Mouse (Mus musculus): Measurements from ENCODE around the gene Spint1. TPM values are rescaled to one million over a fixed set of nuclear protein-coding genes. Genes with fewer than 3 reads are reported as not detected.

Spint1 gene
- polyA plus RNA-seq, 1 experiment from 2014 or later: 2.1 TPM

DNA sequence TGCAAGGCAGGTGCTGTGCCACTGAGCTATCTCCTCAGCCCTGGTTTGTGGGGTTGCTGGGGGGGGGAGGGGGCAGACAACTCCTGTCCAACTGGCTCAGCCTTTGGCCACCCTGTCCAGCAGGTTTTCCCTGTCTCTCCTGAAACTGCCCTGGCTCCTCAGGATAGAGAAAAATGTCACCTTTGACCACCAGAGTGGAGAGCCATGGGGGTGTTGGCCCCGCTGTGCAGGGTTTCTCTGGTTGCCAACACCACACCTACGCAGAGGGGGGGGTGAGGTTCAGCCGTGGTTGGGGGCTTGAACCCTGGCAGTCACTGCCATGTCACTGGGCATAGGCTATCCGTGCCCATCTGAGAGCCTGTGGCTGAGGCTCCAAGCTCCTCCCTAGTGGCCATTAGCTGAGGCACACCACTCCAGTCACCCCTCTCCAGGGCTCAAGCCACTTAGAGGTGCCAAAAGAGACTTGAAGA lies 12.5 kb downstream of the Spint1 start:
- Histone ChIP-seq H3K36me3 (replicated peaks) (no peaks in the 10 kb centered on the region), H3K4me2 (no peak overlapping the region), H3K9me3 (no peaks in the 10 kb centered on the region), H3K9ac (no peak overlapping the region), H3K27me3 (peaks cover 25% of the 10 kb centered on the region), H3K4me3 (replicated peaks) (no peak overlapping the region), H3K27ac (no peak overlapping the region), H3K4me1 (peaks cover 4% of the 10 kb centered on the region; the same call in 1 of the 2 replicates)
- 89% methylated on average over 4 of the region's 4 CpGs for WGBS
- no peak for ATAC-seq (ENCODE audit: low FRiP score)

DNA sequence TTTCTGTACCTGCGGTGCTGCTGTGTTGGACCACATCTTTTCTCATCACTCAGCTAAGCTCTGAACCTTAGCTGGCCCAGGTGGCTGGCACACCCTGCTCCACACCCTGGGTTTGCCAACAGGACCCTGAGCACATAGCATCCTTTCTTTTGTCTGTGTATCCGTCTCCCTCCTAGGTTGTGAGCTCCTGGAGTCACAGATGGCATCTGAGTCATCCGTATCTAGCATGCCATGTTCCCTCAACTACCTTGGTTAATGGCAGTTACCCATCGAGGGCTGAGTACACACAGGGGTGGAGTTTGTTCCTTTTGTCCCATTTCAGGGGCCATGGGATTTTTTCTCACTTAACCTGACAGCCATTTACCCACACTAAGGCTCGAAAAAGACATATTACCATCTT lies 13.2 kb downstream of the Spint1 start:
- ATAC-seq (ENCODE audit: low FRiP score): peak; percentile 11; the same call in 1 of the 2 replicates
- H3K4me3 ChIP-seq (replicated peaks): no peak overlapping the region
- no peaks in the 10 kb centered on the region for H3K9me3 ChIP-seq
- H3K4me1 ChIP-seq: peaks cover 4% of the 10 kb centered on the region; the same call in 1 of the 2 replicates
- H3K27ac ChIP-seq: no peak overlapping the region
- WGBS: 64% methylated on average over 5 of the region's 5 CpGs
- H3K9ac ChIP-seq: no peak overlapping the region
- H3K27me3 ChIP-seq: peaks cover 33% of the 10 kb centered on the region
- no peaks in the 10 kb centered on the region for H3K36me3 ChIP-seq (replicated peaks)
- no peak overlapping the region for H3K4me2 ChIP-seq

DNA sequence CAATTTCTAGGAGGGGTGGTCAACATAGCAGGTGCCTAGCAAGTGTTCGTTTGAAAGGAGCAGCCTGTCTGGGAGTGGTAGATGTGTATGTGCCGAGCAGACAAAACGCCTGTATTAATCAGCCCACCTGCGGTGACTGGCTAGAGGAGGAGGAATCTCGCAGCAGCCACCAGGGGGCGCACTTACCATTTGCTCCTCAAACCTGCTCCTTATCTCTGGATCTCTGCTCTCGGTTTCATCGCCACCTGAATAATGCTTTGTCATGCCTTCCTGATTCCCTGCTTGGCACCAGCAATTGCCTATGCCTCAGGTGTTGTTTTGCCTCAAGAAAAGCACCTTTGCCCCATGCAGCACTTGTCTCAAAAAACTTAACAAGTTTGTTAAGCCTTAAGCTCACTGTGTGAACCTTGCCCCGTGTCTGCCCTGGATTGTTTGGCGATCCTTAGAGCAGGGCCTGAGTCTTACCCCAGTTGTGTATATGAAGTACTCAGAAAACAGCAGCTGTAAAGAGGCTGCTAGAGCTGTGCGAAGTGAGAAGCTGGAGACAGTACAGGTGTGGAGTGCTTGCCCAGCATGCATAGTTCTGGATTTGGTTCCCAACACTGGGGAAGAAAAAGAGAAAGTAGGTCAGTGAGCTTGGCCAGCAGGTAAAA lies 13.8 kb downstream of the Spint1 start:
- ATAC-seq (ENCODE audit: low FRiP score): peak; percentile 69
- Histone ChIP-seq H3K4me2 (0 out of 2 replicates have a peak overlapping the region, but pooled peaks have one; percentile 6), H3K4me3 (replicated peaks) (no peak overlapping the region), H3K4me1 (peaks cover 4% of the 10 kb centered on the region; the same call in 1 of the 2 replicates), H3K27ac (no peak overlapping the region), H3K9ac (no peak overlapping the region), H3K27me3 (peaks cover 34% of the 10 kb centered on the region), H3K36me3 (replicated peaks) (no peaks in the 10 kb centered on the region), H3K9me3 (no peaks in the 10 kb centered on the region)
- WGBS: 17% methylated on average over 11 of the region's 11 CpGs

DNA sequence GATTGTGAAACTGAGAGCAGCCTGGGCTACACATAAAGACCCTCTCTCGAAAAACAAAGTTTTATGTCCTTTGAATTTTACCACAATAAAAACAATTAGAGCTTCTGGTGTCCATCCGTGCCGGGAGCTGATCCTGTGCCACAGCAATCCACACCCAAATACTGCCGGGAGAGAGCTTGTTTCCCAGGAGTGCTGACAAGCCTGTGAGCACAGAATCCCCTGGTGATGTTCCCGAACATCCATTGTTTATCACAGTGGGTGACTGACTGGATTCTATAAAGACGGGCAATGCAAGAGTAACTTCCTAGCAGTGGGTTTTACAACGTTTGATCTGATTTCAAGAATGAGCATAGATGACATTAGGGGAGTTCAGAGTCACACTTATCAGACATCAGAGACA lies 17.8 kb downstream of the Spint1 start:
- ATAC-seq (ENCODE audit: low FRiP score): no peak
- Histone ChIP-seq H3K9ac (no peak overlapping the region), H3K4me2 (no peak overlapping the region), H3K27ac (no peak overlapping the region), H3K27me3 (peaks cover 21% of the 10 kb centered on the region), H3K36me3 (replicated peaks) (no peaks in the 10 kb centered on the region), H3K9me3 (no peaks in the 10 kb centered on the region), H3K4me3 (replicated peaks) (no peak overlapping the region), H3K4me1 (peaks cover 4% of the 10 kb centered on the region; the same call in 1 of the 2 replicates)
- WGBS: 7% methylated on average over 7 of the region's 7 CpGs

DNA sequence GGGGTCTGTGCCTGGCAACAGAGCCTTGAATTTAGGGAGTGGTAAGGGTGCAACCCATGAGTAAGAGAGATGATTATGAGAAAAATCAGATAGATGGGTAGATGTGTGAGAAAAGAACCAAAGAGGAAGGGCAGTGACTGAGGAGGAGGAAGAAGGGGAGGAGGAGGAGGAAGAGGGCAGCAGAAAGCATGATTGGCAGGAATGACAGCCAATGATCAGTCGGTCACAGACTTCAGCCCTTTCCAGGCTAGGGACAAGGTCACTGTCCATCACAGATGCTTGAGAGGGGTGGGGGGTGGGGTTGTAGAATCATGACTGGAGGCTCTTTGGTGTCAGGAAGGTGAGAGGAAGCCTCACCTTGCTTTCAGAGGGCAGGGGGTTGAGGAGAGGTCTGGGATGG lies 23.4 kb downstream of the Spint1 start:
- no peak overlapping the region for H3K4me2 ChIP-seq
- WGBS: 74% methylated on average over 1 of the region's 1 CpGs
- H3K4me3 ChIP-seq (replicated peaks): no peak overlapping the region
- no peak for ATAC-seq (ENCODE audit: low FRiP score)
- 0 out of 2 replicates have a peak, but pooled peaks cover 4% of the 10 kb centered on the region for H3K4me1 ChIP-seq
- H3K27ac ChIP-seq: no peak overlapping the region
- no peaks in the 10 kb centered on the region for H3K36me3 ChIP-seq (replicated peaks)
- H3K9me3 ChIP-seq: no peaks in the 10 kb centered on the region
- no peak overlapping the region for H3K9ac ChIP-seq
- 0 out of 2 replicates have a peak, but pooled peaks cover 12% of the 10 kb centered on the region for H3K27me3 ChIP-seq

DNA sequence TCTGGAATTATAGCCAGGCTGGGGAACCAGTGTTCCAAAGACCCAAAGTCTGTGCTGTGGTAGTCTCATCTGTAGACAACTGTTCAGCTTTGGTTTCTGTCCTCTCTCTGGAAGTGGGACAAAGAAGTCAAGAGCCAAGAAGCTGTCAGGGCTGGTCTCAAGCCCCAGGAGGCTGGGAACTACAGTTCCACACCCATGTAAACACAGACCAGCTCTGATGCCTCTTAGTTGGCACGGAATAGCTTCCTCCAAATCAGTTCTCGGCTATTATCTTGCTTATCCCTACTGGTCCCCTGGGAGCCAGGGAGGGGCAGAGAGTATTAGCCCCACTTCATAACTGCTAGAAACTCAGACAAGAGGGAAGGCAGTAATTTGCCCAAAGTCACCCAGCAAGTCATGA lies 24.2 kb downstream of the Spint1 start:
- no peaks in the 10 kb centered on the region for H3K36me3 ChIP-seq (replicated peaks)

DNA sequence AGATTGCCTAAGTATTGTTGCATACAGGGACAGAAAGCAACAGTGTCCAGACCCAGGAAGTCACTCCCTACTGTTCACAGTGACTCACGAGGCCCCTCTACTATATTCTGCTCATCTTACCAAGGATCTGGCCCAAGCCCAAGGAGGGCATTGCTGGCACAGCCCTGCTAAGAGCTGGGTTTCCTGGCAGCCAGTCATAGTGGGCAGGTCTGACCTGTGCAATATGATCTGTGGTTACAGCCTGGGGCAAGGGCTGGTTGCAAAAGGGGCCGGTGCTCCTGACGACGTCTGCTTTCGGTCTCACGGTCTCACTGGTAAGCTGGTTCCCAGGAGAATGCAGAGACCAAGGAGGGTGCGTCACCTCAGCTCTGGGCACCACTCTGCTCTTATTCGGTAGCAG lies 25.8 kb downstream of the Spint1 start:
- no peak overlapping the region for H3K27ac ChIP-seq
- H3K36me3 ChIP-seq (replicated peaks): no peaks in the 10 kb centered on the region
- H3K9ac ChIP-seq: no peak overlapping the region
- 46% methylated on average over 8 of the region's 8 CpGs for WGBS
- H3K4me3 ChIP-seq (replicated peaks): no peak overlapping the region
- H3K4me1 ChIP-seq: 0 out of 2 replicates have a peak, but pooled peaks cover 4% of the 10 kb centered on the region
- peaks cover 13% of the 10 kb centered on the region; the same call in 1 of the 2 replicates for H3K27me3 ChIP-seq
- H3K9me3 ChIP-seq: no peaks in the 10 kb centered on the region
- H3K4me2 ChIP-seq: no peak overlapping the region
- ATAC-seq (ENCODE audit: low FRiP score): no peak

More for the DNA sequence above, 24.2 kb downstream of the Spint1 start:
- Histone ChIP-seq H3K4me1 (0 out of 2 replicates have a peak, but pooled peaks cover 4% of the 10 kb centered on the region), H3K9ac (no peak overlapping the region), H3K27ac (no peak overlapping the region), H3K4me2 (no peak overlapping the region), H3K9me3 (no peaks in the 10 kb centered on the region), H3K4me3 (replicated peaks) (no peak overlapping the region), H3K27me3 (0 out of 2 replicates have a peak, but pooled peaks cover 12% of the 10 kb centered on the region)
- no peak for ATAC-seq (ENCODE audit: low FRiP score)
- 58% methylated on average over 2 of the region's 2 CpGs for WGBS

DNA sequence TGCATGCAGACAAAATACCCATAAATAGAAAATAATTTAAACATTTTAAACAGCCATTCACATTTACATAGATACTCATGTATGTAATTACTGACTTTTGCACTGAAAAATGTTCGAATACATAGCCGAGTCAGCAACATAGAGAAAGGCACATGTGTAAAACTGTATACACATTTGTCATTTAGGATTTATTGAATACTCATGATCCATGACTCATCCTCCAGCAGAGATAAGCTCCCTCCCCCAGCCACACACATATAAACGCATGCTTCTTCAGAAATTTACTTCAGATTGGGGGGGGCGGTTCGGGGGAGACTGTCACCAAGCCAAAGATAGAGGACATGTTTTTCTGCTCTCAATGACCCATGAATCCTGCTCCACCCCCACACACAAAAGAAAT lies 26.7 kb downstream of the Spint1 start:
- H3K4me3 ChIP-seq (replicated peaks): no peak overlapping the region
- H3K27ac ChIP-seq: no peak overlapping the region
- WGBS: 85% methylated on average over 5 of the region's 5 CpGs
- no peaks in the 10 kb centered on the region for H3K9me3 ChIP-seq
- H3K4me2 ChIP-seq: no peak overlapping the region
- no peaks in the 10 kb centered on the region for H3K36me3 ChIP-seq (replicated peaks)
- ATAC-seq (ENCODE audit: low FRiP score): no peak
- peaks cover 21% of the 10 kb centered on the region for H3K27me3 ChIP-seq
- 0 out of 2 replicates have a peak, but pooled peaks cover 4% of the 10 kb centered on the region for H3K4me1 ChIP-seq
- no peak overlapping the region for H3K9ac ChIP-seq

DNA sequence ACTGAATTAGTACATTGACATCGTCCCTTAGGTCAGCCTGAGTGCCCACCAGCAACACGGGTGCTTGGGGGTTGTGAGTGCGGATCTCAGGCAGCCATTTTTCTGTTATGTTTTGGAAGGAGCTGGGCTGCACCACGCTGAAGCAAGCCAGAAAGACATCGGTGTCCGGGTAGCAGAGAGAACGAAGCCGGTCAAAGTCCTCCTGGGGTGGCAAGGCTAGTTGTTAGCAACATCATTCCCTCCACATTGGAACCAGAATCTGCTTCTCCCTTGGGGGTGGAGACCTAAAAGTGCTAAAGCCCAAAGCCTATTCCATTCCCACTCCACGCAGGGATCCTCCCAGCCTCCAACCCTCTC lies 33.1 kb downstream of the Spint1 start:
- H3K9ac ChIP-seq: peak overlapping the region; percentile 73
- H3K4me3 ChIP-seq (replicated peaks): peak overlapping the region; percentile 64
- peak; percentile 15; the same call in 1 of the 2 replicates for ATAC-seq (ENCODE audit: low FRiP score)

DNA sequence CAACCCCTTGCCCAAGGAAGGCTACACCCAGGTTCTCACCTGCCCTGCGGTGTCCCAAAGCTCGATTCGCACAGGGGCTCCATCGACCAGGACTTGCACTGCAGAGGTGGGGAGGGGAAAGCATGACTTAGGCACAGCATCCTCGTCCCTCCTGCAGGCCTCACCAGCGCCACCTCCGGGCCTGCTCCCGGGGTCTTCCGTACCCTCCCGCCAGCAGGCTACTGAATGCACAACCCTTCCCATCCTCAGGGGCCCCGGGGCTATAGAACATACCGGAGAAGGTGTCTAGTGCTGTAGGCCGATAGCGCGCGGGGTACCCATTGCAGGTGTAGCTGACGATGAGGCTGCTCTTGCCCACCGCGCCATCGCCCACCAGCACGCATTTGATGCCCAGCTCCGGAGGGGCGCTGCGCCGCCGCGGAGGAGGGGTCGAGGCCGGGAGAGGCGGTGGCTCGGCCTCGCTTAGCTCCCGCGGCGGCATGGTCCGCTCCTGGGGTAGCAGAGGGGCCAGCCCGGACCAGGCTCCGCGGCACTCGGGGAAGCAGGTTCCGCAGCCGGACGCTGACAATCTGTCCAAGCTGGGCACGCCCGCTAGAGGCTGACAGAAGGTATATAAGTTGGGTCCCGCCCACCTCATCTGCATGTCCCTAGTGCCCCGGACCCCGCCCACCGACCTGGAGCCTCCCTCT lies 33.6 kb downstream of the Spint1 start, which contains the start of gene Rhov:
Rhov (minus strand) TSS at position 630 of the 689 bp plus-strand sequence.
- H3K9ac ChIP-seq: peak within 1 kb of the TSS; percentile 73
- peak within 1 kb of the TSS; percentile 92 for H3K4me2 ChIP-seq
- H3K27ac ChIP-seq: no peak within 1 kb of the TSS
- peaks cover 34% of the 10 kb centered on the region for H3K27me3 ChIP-seq
- H3K4me1 ChIP-seq: peaks cover 5% of the 10 kb centered on the region; the same call in 1 of the 2 replicates
- no peaks in the 10 kb centered on the region for H3K9me3 ChIP-seq
- H3K36me3 ChIP-seq (replicated peaks): no peaks in the 10 kb centered on the region
- peak; percentile 91 for ATAC-seq (ENCODE audit: low FRiP score)
- peak within 1 kb of the TSS; percentile 64 for H3K4me3 ChIP-seq (replicated peaks)
- WGBS: under 1% methylated on average over 49 of the region's 49 CpGs

More for the DNA sequence above, 33.1 kb downstream of the Spint1 start:
- Histone ChIP-seq H3K4me1 (peaks cover 5% of the 10 kb centered on the region; the same call in 1 of the 2 replicates), H3K4me2 (peak overlapping the region; percentile 92), H3K36me3 (replicated peaks) (no peaks in the 10 kb centered on the region), H3K9me3 (no peaks in the 10 kb centered on the region), H3K27ac (no peak overlapping the region), H3K27me3 (peaks cover 34% of the 10 kb centered on the region)
- WGBS: 41% methylated on average over 9 of the region's 9 CpGs

DNA sequence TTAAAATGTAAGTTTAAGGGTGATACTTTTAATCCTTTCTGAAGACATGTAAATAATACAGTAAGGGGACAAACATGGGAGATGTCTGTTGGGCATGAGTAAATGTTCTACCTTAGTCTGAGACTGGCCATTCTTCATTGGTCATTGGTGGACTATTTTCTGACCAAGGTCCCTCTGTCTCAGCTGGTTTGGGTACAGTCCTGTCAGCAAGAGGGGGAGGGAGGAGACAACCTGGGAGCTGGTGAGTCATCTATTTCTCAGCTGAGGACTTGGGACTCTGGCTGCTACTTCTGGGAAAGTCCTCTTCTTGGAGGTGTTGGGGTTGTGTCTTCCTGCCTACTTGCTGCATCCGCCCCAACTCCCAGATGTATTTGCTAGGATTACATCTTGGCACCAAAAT lies 37.0 kb downstream of the Spint1 start:
- WGBS: 80% methylated on average over 1 of the region's 1 CpGs
- H3K36me3 ChIP-seq (replicated peaks): no peaks in the 10 kb centered on the region
- H3K9ac ChIP-seq: no peak overlapping the region
- H3K4me1 ChIP-seq: peaks cover 5% of the 10 kb centered on the region; the same call in 1 of the 2 replicates
- H3K4me3 ChIP-seq (replicated peaks): no peak overlapping the region
- no peak for ATAC-seq (ENCODE audit: low FRiP score)
- H3K27ac ChIP-seq: no peak overlapping the region
- H3K9me3 ChIP-seq: no peaks in the 10 kb centered on the region
- H3K27me3 ChIP-seq: peaks cover 22% of the 10 kb centered on the region
- no peak overlapping the region for H3K4me2 ChIP-seq

DNA sequence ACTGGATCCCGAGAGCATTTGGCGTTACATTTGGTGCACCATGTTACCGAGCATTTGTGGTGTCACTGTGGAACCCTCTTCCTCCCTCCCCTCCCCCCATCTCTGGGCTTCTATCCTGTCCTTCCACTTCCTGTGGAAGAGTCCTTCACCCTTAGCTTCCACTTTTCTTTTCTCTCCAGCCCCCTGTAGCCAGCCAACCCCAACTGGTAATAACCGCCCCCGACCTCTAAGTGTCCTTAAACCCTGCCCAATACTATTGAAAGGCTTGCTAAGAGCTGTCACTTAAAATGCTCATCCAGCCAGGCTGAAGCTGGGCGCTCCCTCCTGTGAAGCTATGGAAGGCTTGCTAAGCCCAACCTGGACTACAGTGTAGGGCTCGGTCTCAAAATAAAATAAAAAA lies 39.8 kb downstream of the Spint1 start:
- Histone ChIP-seq H3K9ac (no peak overlapping the region), H3K27me3 (peaks cover under 1% of the 10 kb centered on the region; the same call in 1 of the 2 replicates), H3K9me3 (no peaks in the 10 kb centered on the region), H3K27ac (no peak overlapping the region), H3K4me3 (replicated peaks) (no peak overlapping the region), H3K4me1 (no peaks in the 10 kb centered on the region), H3K4me2 (no peak overlapping the region), H3K36me3 (replicated peaks) (no peaks in the 10 kb centered on the region)
- ATAC-seq (ENCODE audit: low FRiP score): no peak
- WGBS: 82% methylated on average over 7 of the region's 7 CpGs

All from forebrain, embryonic 12.5 days (tissue).